Mouse (Mus musculus) splenic B cell, adult 2 months (primary cell): ENCODE data around the gene Lyplal1.

Experiments
- DNase-seq: peaks from one replicate; pipeline ENCODE4 v3.0.0-alpha.2; 2011; ENCODE audit warnings: low read depth, low spot score
- H3K27me3 ChIP-seq: 2 replicates; pipeline ENCODE4 v1.6.1; 2012; ENCODE audit warnings: mild to moderate bottlenecking, low read length, moderate library complexity, mixed read lengths; ENCODE audit not compliant: control insufficient read depth, poor library complexity, insufficient read depth, severe bottlenecking
- H3K36me3 ChIP-seq: 2 replicates; pipeline ENCODE4 v1.6.1; 2012; ENCODE audit warnings: mild to moderate bottlenecking, low read length, moderate library complexity, mixed read lengths; ENCODE audit not compliant: control insufficient read depth, poor library complexity, insufficient read depth, severe bottlenecking

Lyplal1 gene

GRCm38 (mm10) chr1:186066266-186066897 is 50.7 kb downstream of the Lyplal1 start:
- Histone ChIP-seq H3K27me3 (no peaks in the 10 kb centered on the region), H3K36me3 (no peaks in the 10 kb centered on the region)
- DNase-seq: no peak

GRCm38 (mm10) chr1:186060041-186060440 is 57.1 kb downstream of the Lyplal1 start:
- H3K36me3 ChIP-seq: no peaks in the 10 kb centered on the region
- no peaks in the 10 kb centered on the region for H3K27me3 ChIP-seq
- DNase-seq: no peak

- no peaks in the 10 kb centered on the region for H3K27me3 ChIP-seq
- no peak for DNase-seq
- no peaks in the 10 kb centered on the region for H3K36me3 ChIP-seq
Measured at GRCm38 (mm10) chr1:186054227-186054626, 62.9 kb downstream of the Lyplal1 start.

DNA sequence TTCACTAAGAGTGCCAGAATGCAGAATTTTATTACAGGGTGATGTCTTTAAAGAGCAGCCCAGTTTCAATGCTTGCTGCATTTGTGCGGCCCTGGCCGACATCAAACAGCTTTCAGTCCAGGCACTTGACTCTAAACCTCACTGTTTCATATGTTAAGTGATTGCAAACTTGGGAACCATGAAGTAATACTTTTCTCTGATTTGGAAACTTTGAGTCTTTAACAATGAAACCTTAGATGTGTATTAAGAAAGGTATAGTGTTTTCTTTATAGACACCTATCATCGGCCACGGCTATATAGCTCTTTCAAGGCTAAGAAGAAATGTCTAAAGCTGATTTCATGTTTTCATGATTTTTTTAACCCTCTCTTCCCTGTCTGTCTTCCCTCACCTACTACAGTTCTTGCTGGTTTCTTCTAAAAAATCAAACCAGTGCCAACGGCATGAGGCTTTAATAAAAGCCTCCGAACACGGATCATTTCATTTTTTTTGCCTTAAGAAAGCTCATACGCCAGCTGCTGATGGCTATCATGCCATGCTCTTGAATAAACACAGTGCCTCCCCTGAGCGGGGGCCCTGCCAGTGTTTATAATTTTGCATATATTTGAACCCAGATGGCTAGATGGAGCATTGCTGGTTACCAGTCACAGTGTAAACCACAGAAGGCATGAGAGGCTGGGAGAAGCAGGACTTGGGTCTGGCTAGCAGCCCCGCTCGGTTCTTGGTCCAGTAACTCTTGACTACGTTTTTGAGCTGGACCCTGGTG is 63.6 kb downstream of the Lyplal1 start:
- no peak for DNase-seq
- Histone ChIP-seq H3K27me3 (no peaks in the 10 kb centered on the region), H3K36me3 (no peaks in the 10 kb centered on the region)

GRCm38 (mm10) chr1:186043709-186044452 is 73.2 kb downstream of the Lyplal1 start:
- Histone ChIP-seq H3K27me3 (no peaks in the 10 kb centered on the region), H3K36me3 (no peaks in the 10 kb centered on the region)
- no peak for DNase-seq

DNA sequence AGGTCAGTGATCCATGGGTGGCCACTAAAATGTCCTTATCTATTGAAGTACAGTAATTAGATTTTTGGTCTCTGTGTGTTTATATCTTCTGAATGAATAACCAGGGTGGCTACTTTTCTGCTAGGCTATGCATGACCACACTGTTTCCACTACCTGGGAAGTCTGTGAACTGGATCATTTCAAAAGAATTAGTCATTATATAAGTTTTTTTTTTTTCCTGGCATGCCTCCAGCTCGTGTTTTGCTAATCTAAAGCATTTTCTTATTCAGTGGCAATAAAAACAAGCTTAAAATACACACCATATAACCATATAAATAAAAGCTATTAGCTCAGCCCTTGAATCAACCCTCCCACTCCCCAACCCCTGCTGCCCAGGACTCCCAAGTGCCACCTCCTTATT is 75.3 kb downstream of the Lyplal1 start:
- DNase-seq: no peak
- no peaks in the 10 kb centered on the region for H3K27me3 ChIP-seq
- no peaks in the 10 kb centered on the region for H3K36me3 ChIP-seq
